Mouse (Mus musculus): ENCODE measurements around the gene Arrdc3. TPM values are rescaled to one million over a fixed set of nuclear protein-coding genes. Genes with fewer than 3 reads are reported as not detected.

The Arrdc3 gene
- 69.8 and 81.0 TPM in 2 replicates for polyA plus RNA-seq (2015; fragmentation: Nextera tagmentation; extraction: Ambion mirVana)

DNA sequence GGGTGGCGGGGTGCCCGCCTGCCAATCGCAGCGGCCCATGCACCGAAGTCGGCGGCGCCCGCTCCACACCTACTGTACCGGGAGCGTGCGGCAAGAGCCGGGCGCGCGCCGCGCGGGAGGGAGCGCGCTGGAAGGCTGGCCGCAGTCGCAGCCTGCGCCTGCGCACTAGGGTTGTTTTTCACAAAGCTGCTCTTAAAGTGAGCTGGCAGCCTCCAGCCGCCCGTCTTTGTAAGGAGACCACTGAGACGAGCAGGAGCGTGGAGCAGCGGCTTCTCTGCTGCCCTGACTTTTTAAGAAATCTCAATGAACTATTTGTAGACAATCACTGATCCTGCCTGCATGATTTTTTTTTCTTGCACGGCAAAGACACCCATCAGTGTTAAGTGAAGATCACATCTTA, at the start of gene Arrdc3:
Gene Arrdc3 (plus strand): TSS at position 195 of the 400 bp plus-strand sequence.
- WGBS, result 0% methylated on average over 30 of the region's 31 CpGs
- peak; percentile 47 for ATAC-seq
- H3K27ac ChIP-seq (ENCODE audit: low read length), result peak within 1 kb of the TSS; percentile 100

GRCm38 (mm10) chr13:80862215-80862614, 21.0 kb upstream of the Arrdc3 start:
- Histone ChIP-seq H3K4me2 (ENCODE audit: low read length) (no peak overlapping the region), H3K4me1 (replicated peaks; ENCODE audit: control insufficient read depth, insufficient read depth, low read length) (no peaks in the 10 kb centered on the region), H3K36me3 (ENCODE audit: control insufficient read depth, insufficient read depth) (no peaks in the 10 kb centered on the region), H3K4me3 (replicated peaks; ENCODE audit: low read length) (no peak overlapping the region), H3K9ac (replicated peaks; ENCODE audit: low read depth, low read length) (no peak overlapping the region), H3K27me3 (replicated peaks; ENCODE audit: control insufficient read depth, insufficient read depth, low read length) (no peaks in the 10 kb centered on the region), H3K9me3 (ENCODE audit: control insufficient read depth, low read length) (no peaks in the 10 kb centered on the region), H3K27ac (ENCODE audit: low read length) (no peak overlapping the region)
- peak; percentile 85 for ATAC-seq
- 5% methylated on average over 5 of the region's 5 CpGs for WGBS

More for the DNA sequence above, at the start of gene Arrdc3:
- Histone ChIP-seq H3K4me1 (replicated peaks; ENCODE audit: control insufficient read depth, insufficient read depth, low read length) (peaks cover 8% of the 10 kb centered on the region), H3K9me3 (ENCODE audit: control insufficient read depth, low read length) (no peaks in the 10 kb centered on the region), H3K4me3 (replicated peaks; ENCODE audit: low read length) (peak within 1 kb of the TSS; percentile 97), H3K4me2 (ENCODE audit: low read length) (peak within 1 kb of the TSS; percentile 69), H3K9ac (replicated peaks; ENCODE audit: low read depth, low read length) (peak within 1 kb of the TSS; percentile 78), H3K27me3 (replicated peaks; ENCODE audit: control insufficient read depth, insufficient read depth, low read length) (no peaks in the 10 kb centered on the region), H3K36me3 (ENCODE audit: control insufficient read depth, insufficient read depth) (peaks cover 4% of the 10 kb centered on the region)

GRCm38 (mm10) chr13:80864195-80864594, 19.0 kb upstream of the Arrdc3 start:
- ATAC-seq, result no peak
- no peak overlapping the region for H3K27ac ChIP-seq (ENCODE audit: low read length)
- H3K9me3 ChIP-seq (ENCODE audit: control insufficient read depth, low read length), result no peaks in the 10 kb centered on the region
- H3K4me1 ChIP-seq (replicated peaks; ENCODE audit: control insufficient read depth, insufficient read depth, low read length), result no peaks in the 10 kb centered on the region
- no peak overlapping the region for H3K4me2 ChIP-seq (ENCODE audit: low read length)
- no peaks in the 10 kb centered on the region for H3K27me3 ChIP-seq (replicated peaks; ENCODE audit: control insufficient read depth, insufficient read depth, low read length)
- H3K9ac ChIP-seq (replicated peaks; ENCODE audit: low read depth, low read length), result no peak overlapping the region
- WGBS, result 91% methylated on average over 3 of the region's 3 CpGs
- H3K4me3 ChIP-seq (replicated peaks; ENCODE audit: low read length), result no peak overlapping the region
- no peaks in the 10 kb centered on the region for H3K36me3 ChIP-seq (ENCODE audit: control insufficient read depth, insufficient read depth)

- H3K4me1 ChIP-seq (replicated peaks; ENCODE audit: control insufficient read depth, insufficient read depth, low read length), result no peaks in the 10 kb centered on the region
- no peak overlapping the region for H3K27ac ChIP-seq (ENCODE audit: low read length)
- no peak overlapping the region for H3K9ac ChIP-seq (replicated peaks; ENCODE audit: low read depth, low read length)
- H3K36me3 ChIP-seq (ENCODE audit: control insufficient read depth, insufficient read depth), result no peaks in the 10 kb centered on the region
- no peaks in the 10 kb centered on the region for H3K27me3 ChIP-seq (replicated peaks; ENCODE audit: control insufficient read depth, insufficient read depth, low read length)
- WGBS, result 92% methylated on average over 5 of the region's 5 CpGs
- ATAC-seq, result no peak
- H3K9me3 ChIP-seq (ENCODE audit: control insufficient read depth, low read length), result no peaks in the 10 kb centered on the region
- no peak overlapping the region for H3K4me2 ChIP-seq (ENCODE audit: low read length)
- no peak overlapping the region for H3K4me3 ChIP-seq (replicated peaks; ENCODE audit: low read length)
Measured at GRCm38 (mm10) chr13:80875126-80875525, 8.1 kb upstream of the Arrdc3 start.

DNA sequence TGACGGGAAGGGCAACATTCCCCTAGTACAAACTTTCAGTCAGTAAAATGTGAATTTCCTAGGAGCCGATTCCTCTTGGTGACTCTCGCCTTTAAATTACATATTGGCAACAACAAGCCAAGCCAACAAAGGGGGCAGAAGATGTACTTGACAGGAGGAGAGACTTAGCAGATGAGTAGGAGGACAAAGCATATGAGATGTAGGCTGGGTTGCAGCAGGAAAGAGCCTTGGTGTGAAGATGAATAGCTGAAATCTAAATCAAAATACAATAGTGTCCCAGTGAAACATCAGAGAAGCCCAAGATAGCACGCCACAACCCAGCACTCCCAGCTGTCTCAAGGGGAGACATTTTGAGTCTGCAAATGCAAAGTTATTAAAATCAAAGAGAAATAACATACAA, 2.4 kb upstream of the Arrdc3 start:
- 84% methylated on average over 4 of the region's 4 CpGs for WGBS

GRCm38 (mm10) chr13:80881722-80882500, 1.3 kb upstream of the Arrdc3 start:
- no peaks in the 10 kb centered on the region for H3K36me3 ChIP-seq (ENCODE audit: control insufficient read depth, insufficient read depth)
- no peak overlapping the region; the same call in 1 of the 2 replicates for H3K4me2 ChIP-seq (ENCODE audit: low read length)
- no peak for ATAC-seq
- no peaks in the 10 kb centered on the region for H3K9me3 ChIP-seq (ENCODE audit: control insufficient read depth, low read length)
- peaks cover 4% of the 10 kb centered on the region for H3K4me1 ChIP-seq (replicated peaks; ENCODE audit: control insufficient read depth, insufficient read depth, low read length)
- 25% methylated on average over 6 of the region's 6 CpGs for WGBS
- H3K4me3 ChIP-seq (replicated peaks; ENCODE audit: low read length), result no peak overlapping the region
- no peaks in the 10 kb centered on the region for H3K27me3 ChIP-seq (replicated peaks; ENCODE audit: control insufficient read depth, insufficient read depth, low read length)
- no peak overlapping the region; the same call in 1 of the 2 replicates for H3K9ac ChIP-seq (replicated peaks; ENCODE audit: low read depth, low read length)
- H3K27ac ChIP-seq (ENCODE audit: low read length), result no peak overlapping the region

More for the DNA sequence above, 2.4 kb upstream of the Arrdc3 start:
- Histone ChIP-seq H3K27ac (ENCODE audit: low read length) (no peak overlapping the region), H3K27me3 (replicated peaks; ENCODE audit: control insufficient read depth, insufficient read depth, low read length) (no peaks in the 10 kb centered on the region), H3K9me3 (ENCODE audit: control insufficient read depth, low read length) (no peaks in the 10 kb centered on the region), H3K4me3 (replicated peaks; ENCODE audit: low read length) (no peak overlapping the region), H3K4me2 (ENCODE audit: low read length) (no peak overlapping the region), H3K9ac (replicated peaks; ENCODE audit: low read depth, low read length) (no peak overlapping the region), H3K4me1 (replicated peaks; ENCODE audit: control insufficient read depth, insufficient read depth, low read length) (peaks cover 2% of the 10 kb centered on the region; the same call in 1 of the 2 replicates), H3K36me3 (ENCODE audit: control insufficient read depth, insufficient read depth) (no peaks in the 10 kb centered on the region)
- ATAC-seq, result no peak

GRCm38 (mm10) chr13:80882716-80883135, 458 bp upstream of the Arrdc3 start:
- Histone ChIP-seq H3K4me1 (replicated peaks; ENCODE audit: control insufficient read depth, insufficient read depth, low read length) (peaks cover 5% of the 10 kb centered on the region), H3K4me2 (ENCODE audit: low read length) (peak overlapping the region; percentile 69), H3K36me3 (ENCODE audit: control insufficient read depth, insufficient read depth) (peaks cover under 1% of the 10 kb centered on the region; the same call in 1 of the 2 replicates), H3K9ac (replicated peaks; ENCODE audit: low read depth, low read length) (peak overlapping the region; percentile 78), H3K4me3 (replicated peaks; ENCODE audit: low read length) (peak overlapping the region; percentile 97), H3K27ac (ENCODE audit: low read length) (peak overlapping the region; percentile 100), H3K9me3 (ENCODE audit: control insufficient read depth, low read length) (no peaks in the 10 kb centered on the region), H3K27me3 (replicated peaks; ENCODE audit: control insufficient read depth, insufficient read depth, low read length) (no peaks in the 10 kb centered on the region)
- WGBS, result under 1% methylated on average over 23 of the region's 23 CpGs
- peak; percentile 27 for ATAC-seq

GRCm38 (mm10) chr13:80883649-80884376, 629 bp downstream of the Arrdc3 start:
- Histone ChIP-seq H3K27me3 (replicated peaks; ENCODE audit: control insufficient read depth, insufficient read depth, low read length) (no peaks in the 10 kb centered on the region), H3K4me1 (replicated peaks; ENCODE audit: control insufficient read depth, insufficient read depth, low read length) (peaks cover 8% of the 10 kb centered on the region), H3K9me3 (ENCODE audit: control insufficient read depth, low read length) (no peaks in the 10 kb centered on the region), H3K27ac (ENCODE audit: low read length) (peak overlapping the region; percentile 100), H3K4me3 (replicated peaks; ENCODE audit: low read length) (peak overlapping the region; percentile 97), H3K36me3 (ENCODE audit: control insufficient read depth, insufficient read depth) (peaks cover 5% of the 10 kb centered on the region), H3K9ac (replicated peaks; ENCODE audit: low read depth, low read length) (peak overlapping the region; percentile 78), H3K4me2 (ENCODE audit: low read length) (peak overlapping the region; percentile 50)
- no peak for ATAC-seq
- WGBS, result under 1% methylated on average over 23 of the region's 23 CpGs

GRCm38 (mm10) chr13:80884377-80884983, 1.3 kb downstream of the Arrdc3 start:
- ATAC-seq, result peak; percentile 23
- H3K27me3 ChIP-seq (replicated peaks; ENCODE audit: control insufficient read depth, insufficient read depth, low read length), result no peaks in the 10 kb centered on the region
- under 1% methylated on average over 15 of the region's 15 CpGs for WGBS
- H3K9me3 ChIP-seq (ENCODE audit: control insufficient read depth, low read length), result no peaks in the 10 kb centered on the region
- H3K36me3 ChIP-seq (ENCODE audit: control insufficient read depth, insufficient read depth), result peaks cover 7% of the 10 kb centered on the region
- H3K27ac ChIP-seq (ENCODE audit: low read length), result peak overlapping the region; percentile 100
- H3K9ac ChIP-seq (replicated peaks; ENCODE audit: low read depth, low read length), result peak overlapping the region; percentile 78
- H3K4me1 ChIP-seq (replicated peaks; ENCODE audit: control insufficient read depth, insufficient read depth, low read length), result peaks cover 8% of the 10 kb centered on the region
- H3K4me2 ChIP-seq (ENCODE audit: low read length), result peak overlapping the region; percentile 50
- H3K4me3 ChIP-seq (replicated peaks; ENCODE audit: low read length), result peak overlapping the region; percentile 97

Data from forebrain, embryonic 16.5 days (tissue).